Mouse (Mus musculus) stomach, embryonic 15.5 days (tissue): ENCODE measurements around the gene Wdr77. TPM values are rescaled to one million over a fixed set of nuclear protein-coding genes. Genes with fewer than 3 reads are reported as not detected.
"Not testable (repeated sequence)": the region's sequence is repeated elsewhere in the genome, so short reads cannot be mapped to it uniquely, and the experiment has no call there.

ENCODE experiments used
- ATAC-seq: fragments of 200-750 bp; cut with Nextera tagmentation; 2 replicates; pipeline ENCODE4 v1.8.0; 2017; ENCODE audit warnings: low read depth, moderate number of reproducible peaks, moderate TSS enrichment; ENCODE audit not compliant: insufficient read depth, low FRiP score
- H3K27ac ChIP-seq: fragments of 300-500 bp; sonication (generic); 2 replicates; pipeline ENCODE4 v1.5.1; 2015; ENCODE audit warnings: mild to moderate bottlenecking, inconsistent platforms
- H3K27me3 ChIP-seq: fragments of 300-500 bp; sonication (generic); replicated peaks from 2 replicates; pipeline ENCODE4 v1.6.1; 2015; ENCODE audit warnings: inconsistent platforms
- H3K36me3 ChIP-seq: fragments of 300-500 bp; sonication (generic); 2 replicates; pipeline ENCODE4 v1.6.1; 2015; ENCODE audit warnings: inconsistent platforms
- H3K4me1 ChIP-seq: fragments of 300-500 bp; sonication (generic); 2 replicates; pipeline ENCODE4 v1.6.1; 2015; ENCODE audit warnings: inconsistent platforms
- H3K4me2 ChIP-seq: fragments of 300-500 bp; sonication (generic); 2 replicates; pipeline ENCODE4 v1.6.1; 2015; ENCODE audit warnings: mild to moderate bottlenecking, inconsistent platforms
- H3K4me3 ChIP-seq: fragments of 300-500 bp; sonication (generic); replicated peaks from 2 replicates; pipeline ENCODE4 v1.5.1; 2015; ENCODE audit warnings: inconsistent platforms
- H3K9ac ChIP-seq: fragments of 300-500 bp; sonication (generic); 2 replicates; pipeline ENCODE4 v1.6.1; 2015; ENCODE audit warnings: inconsistent platforms
- H3K9me3 ChIP-seq: fragments of 300-500 bp; sonication (generic); 2 replicates; pipeline ENCODE4 v1.6.1; 2016; ENCODE audit warnings: inconsistent platforms
- WGBS: fragments of 180-500 bp; shearing (Covaris S2); methylation state at CpG from one replicate; pipeline ENCODE4 v1.1.7; 2015; 5-methylcytosine and 5-hydroxymethylcytosine counted together
- polyA plus RNA-seq: library from polyadenylated mRNA; unstranded; fragments of >200 nt; fragmentation: Nextera tagmentation; extraction: Ambion mirVana; gene quantifications from 2 replicates; pipeline ENCODE4 v1.2.1, GENCODE M21; 2015

Wdr77 gene
- polyA plus RNA-seq, 1 experiment from 2014 or later = 118 TPM

- not testable (repeated sequence) for H3K4me1 ChIP-seq, H3K9ac ChIP-seq, H3K9me3 ChIP-seq, H3K4me3 ChIP-seq, H3K27me3 ChIP-seq, H3K4me2 ChIP-seq, H3K36me3 ChIP-seq, H3K27ac ChIP-seq, ATAC-seq
- WGBS = 57% methylated on average over 10 of the region's 10 CpGs
Measured at GRCm38 (mm10) chr3:106003360-106003759, 44.2 kb downstream of the Wdr77 start.

DNA sequence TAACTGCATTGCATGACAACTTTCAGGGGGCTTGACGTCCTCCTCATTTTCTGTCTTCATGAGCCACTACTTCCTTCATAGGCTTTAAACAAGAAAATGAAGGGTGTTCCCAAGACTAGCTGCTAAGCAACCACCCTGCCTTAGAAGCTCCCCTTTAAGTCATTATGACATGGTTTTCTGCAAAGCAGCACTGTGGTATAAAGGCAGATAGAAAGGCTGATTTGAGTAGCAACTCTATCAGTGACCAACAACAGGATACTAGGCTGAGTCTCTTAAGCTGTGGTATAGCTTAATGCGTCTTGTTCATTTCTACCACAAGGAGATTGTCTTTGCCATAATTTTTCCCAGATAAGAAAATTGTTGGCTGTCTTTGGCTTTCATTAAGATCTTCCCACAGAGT, 55.4 kb downstream of the Wdr77 start, which contains the start of gene Pifo:
TSS of gene Pifo (minus strand) at position 101 of the 400 bp plus-strand sequence.
- Histone ChIP-seq H3K9ac (no peak within 1 kb of the TSS), H3K9me3 (no peaks in the 10 kb centered on the region), H3K36me3 (no peaks in the 10 kb centered on the region), H3K4me1 (no peaks in the 10 kb centered on the region), H3K27me3 (no peaks in the 10 kb centered on the region), H3K4me2 (no peak within 1 kb of the TSS), H3K4me3 (no peak within 1 kb of the TSS), H3K27ac (no peak within 1 kb of the TSS)
- no peak for ATAC-seq
- 87% methylated on average over 2 of the region's 2 CpGs for WGBS

Other genes starting within 250 kb of the Wdr77 start
- gene Rap1a, start 158.0 kb upstream of the Wdr77 start, polyA plus RNA-seq = 141 and 146 TPM in 2 replicates
- 0.71 and 0.82 TPM in 2 replicates for gene Adora3, start 88.5 kb upstream of the Wdr77 start, polyA plus RNA-seq
- gene Tmigd3, start 88.5 kb upstream of the Wdr77 start, polyA plus RNA-seq = 0.45 and 0.46 TPM in 2 replicates
- gene I830077J02Rik, start 26.7 kb upstream of the Wdr77 start, polyA plus RNA-seq = 1.4 and 2.1 TPM in 2 replicates
- gene Atp5f1, start 730 bp downstream of the Wdr77 start, polyA plus RNA-seq = 479 and 520 TPM in 2 replicates
- gene Ovgp1, start 14.3 kb downstream of the Wdr77 start, polyA plus RNA-seq = 0.86 and 1.2 TPM in 2 replicates
- gene Pifo, start 55.3 kb downstream of the Wdr77 start, polyA plus RNA-seq = 0.19 TPM in 1 of 2 replicates, not detected in the other
- 0.21 TPM in 1 of 2 replicates, not detected in the other for gene Chil5, start 73.4 kb downstream of the Wdr77 start, polyA plus RNA-seq
- gene Chia1, start 153.9 kb downstream of the Wdr77 start, polyA plus RNA-seq = 0.10 and 0.24 TPM in 2 replicates
- 1.0 and 1.3 TPM in 2 replicates for gene Chil3, start 208.2 kb downstream of the Wdr77 start, polyA plus RNA-seq